Mouse (Mus musculus) skeletal muscle tissue, adult 2 months (tissue): ENCODE measurements at regions not wholly inside any gene's neighbourhood (a gene's known extent, or its start where the extent isn't known, plus 50 kb on each side); places are given as distances from the start of the nearest gene placed in this dataset.

Experiments
- DNase-seq: peaks from one replicate; pipeline ENCODE4 v3.0.0-alpha.2; 2012; ENCODE audit warnings: low read depth, low spot score

DNA sequence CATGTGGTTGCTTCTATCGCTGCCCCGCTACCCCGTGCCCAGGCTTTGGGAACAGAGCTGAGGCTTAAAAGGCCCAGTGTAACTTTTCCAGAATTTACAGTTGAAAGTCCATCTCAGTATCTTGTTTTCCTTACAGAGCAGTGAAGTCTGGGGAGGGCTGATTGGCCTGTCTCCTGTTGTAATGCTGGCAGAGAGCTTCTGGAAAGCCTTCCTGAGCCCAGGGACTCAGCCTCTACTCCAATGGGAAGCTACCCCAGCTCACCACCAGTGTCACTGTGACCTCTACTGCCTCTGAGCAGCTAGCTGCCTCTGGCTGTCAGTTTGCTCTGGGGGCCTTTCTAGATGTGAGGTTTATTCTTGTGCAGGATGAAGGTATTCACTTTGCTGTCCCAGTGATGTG, 87.5 kb downstream of the Kcnrg start:
- DNase-seq, result no peak

DNA sequence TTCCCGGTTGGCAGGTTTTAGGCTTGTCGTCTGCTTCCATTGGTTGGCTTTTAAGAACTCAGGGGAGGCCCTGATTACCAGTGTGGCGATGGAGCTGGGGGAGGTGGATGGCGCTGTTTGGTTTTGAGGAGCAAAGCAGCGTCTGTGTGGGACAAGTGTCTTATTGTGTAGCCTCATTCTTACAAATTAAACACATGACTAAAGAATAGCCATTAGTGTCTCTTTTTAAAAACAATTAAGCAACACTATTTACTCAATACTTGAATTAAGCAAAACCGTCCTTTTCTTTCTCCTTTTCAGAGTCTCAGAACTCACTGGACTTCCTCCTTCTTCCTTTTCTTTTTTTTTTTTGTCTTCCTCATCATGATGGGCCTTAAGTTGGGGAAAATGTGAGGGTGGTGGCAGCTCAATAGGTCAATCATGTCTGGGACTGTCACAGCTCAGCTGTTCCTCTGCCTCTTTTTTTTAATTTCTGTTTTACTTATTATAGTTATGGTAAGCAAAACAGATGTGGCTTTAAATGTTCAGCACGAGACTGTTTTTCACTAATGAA, 89.1 kb downstream of the Kcnrg start:
- no peak for DNase-seq

DNA sequence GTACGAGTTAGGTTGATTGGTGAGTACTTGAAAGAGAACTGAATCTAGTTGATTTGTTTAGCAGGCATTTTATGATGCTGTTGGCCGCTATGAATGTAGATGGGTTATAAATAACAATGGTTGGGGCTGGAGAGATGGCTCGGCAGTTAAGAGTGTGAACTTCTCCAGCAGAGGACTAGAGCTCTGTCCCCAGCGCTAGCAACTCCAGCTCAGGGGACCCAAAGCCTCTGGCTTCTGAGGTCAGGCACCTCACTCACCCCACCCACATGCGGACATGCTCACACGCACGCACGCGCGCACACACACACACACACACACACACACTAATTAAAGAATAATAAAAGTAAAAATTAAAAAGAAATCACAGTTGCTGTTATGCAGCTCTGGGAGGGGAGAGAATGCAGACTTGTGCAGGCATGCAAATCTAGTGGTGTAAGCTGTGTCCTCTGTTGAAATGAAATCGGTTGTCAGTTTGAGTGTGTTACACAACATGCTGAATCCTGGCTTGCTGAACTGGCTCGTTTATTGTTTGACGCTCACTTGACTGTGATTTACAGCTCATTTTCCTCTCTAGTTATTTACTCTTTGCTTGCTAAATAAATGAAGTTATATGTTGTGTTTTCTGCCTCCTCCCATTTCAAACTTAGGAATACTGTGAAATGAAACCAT, 89.8 kb downstream of the Kcnrg start:
- DNase-seq, result no peak

DNA sequence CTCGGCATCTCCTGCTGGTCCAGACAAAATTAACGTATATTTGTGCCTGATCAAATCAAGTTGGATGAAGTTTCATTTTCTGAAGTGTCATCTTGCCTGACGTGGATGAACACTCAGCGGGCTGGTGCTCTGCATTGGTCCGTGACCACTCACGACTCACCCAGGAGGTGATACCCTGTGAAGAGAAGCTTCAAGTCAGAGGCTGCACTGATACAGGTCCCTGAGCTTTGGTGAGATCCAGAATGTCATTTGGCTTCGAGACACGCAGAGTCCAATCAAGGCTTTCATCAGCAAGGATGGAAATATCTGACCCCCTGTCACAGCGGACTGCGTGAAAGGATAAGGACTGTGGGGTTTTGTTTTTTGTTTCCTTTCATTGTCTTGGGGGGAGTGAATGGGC, 90.4 kb downstream of the Kcnrg start:
- DNase-seq, result no peak

DNA sequence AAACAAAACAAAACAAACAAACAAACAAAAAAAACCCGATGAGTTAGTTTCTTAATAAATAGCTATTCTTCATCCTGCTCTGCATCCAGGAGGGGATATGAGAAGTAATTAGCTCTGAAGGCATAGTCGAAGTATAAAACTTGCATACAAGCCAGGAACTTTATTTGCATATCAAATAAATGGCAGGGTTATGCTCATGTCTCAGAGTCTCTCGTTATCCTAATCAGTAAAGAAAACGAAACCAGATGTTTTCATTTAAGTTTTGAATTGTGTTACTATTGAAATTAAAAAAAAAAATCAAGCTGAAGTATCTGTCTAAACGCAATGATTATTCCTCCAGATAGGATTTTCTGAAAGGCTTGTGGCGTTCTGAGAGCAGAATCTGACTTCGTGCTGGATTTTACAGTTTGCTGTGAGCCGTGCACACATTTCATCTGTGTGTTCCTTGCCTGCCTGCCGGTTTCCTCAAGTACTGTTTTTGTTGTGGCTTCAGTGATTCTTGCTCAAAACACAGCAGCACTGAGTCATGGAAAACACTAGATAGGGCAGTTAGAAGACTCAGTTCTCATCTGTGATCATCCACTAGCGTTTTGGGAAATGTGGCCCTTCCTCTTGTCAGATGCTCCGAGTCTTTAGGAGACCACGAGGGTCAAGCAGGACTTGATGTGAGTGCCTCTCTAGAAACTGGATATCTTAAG, 91.2 kb downstream of the Kcnrg start:
- no peak for DNase-seq

DNA sequence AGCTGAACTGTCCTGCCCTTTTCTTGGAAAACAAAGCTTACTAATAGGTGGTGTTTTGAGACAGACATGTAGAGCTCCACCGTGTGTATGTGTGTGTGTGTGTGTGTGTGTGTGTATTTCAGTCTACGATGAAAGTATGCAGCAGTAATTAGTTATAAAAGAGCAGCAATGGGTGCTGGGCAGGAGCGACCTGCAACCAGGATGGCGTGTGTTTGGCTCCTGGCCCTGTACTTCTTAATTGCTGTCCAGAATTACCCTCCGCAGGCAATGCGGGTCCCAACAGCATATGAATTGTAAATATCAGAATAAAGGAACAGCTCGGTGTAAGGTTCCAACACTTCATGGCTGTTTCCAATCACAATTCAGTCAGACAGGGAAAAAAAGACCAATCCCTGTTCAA, 92.4 kb downstream of the Kcnrg start:
- no peak for DNase-seq

DNA sequence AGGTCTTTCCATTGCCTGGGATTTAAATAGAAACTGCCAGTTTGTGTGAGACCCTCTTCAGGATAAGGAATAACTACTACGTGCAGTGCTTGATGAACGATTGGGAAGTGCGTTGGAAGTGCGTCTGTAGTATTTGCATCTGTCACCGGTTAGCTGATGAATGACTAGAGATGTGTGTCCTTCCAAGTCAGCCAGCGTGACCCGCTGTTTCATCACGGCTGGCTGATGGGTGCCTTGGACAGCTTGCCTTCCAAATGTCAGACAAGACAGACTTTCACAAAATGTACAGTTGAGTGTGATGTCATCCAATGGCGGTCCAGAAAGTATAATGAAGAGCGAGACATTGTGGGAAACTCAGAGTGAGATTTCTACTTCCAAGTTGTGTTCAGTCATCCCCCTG, 93.9 kb downstream of the Kcnrg start:
- no peak for DNase-seq

DNA sequence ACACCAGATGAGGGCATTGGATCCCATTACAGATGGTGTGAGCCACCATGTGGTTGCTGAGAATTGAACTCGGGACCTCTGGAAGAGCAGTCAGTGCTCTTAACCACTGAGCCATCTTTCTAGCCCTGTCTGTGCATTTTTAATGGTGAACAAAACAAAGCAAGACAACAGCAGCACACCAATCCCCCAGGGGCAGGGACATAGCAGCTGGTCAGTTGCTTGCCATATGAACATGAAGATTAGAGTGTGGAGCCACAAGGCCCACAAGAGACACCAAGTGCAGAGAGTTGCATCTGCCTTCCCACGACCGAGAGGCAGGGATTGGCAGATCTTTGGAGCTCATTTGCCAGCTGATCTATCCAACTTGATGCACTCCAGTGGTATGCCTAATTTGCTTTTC, 96.7 kb downstream of the Kcnrg start:
- no peak for DNase-seq

DNA sequence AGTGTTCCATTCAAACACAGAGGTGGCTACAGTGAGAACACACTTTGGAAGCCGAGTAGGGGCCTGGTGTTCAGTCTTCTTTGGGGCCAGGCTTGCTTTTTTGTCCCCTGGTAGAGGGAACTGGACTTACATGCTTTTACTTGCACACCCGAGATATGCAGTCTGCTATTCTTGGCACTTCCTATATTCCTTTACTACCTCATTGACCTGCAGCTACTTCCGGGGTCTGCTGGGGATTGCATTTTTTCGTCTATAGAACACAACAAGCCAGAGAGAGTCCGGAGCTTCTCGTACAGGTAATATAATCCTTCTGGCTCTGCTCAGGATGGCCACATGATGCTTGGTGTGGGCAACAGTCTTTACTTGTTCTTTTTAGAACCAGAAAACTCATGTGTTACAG, 99.7 kb downstream of the Kcnrg start:
- DNase-seq, result no peak

DNA sequence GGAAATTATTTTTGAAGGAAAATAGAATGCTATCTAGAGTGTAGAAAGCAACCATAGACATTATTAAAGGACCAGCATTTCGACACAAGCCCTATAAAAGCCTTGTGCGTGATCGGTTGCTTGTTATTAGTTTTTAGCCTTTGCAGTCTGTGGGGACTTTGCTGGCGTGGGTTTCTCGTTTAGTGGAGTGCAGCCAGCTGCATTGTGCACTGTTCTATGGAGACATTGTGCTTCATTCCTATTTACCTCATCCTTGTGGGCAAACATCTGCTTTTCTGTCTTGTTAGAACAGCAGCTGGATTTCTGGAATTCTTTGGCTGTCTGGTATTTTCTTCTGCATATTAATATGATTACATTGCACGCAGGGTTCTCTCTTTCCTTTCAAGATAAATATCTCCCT, 101.1 kb downstream of the Kcnrg start:
- DNase-seq, result no peak

DNA sequence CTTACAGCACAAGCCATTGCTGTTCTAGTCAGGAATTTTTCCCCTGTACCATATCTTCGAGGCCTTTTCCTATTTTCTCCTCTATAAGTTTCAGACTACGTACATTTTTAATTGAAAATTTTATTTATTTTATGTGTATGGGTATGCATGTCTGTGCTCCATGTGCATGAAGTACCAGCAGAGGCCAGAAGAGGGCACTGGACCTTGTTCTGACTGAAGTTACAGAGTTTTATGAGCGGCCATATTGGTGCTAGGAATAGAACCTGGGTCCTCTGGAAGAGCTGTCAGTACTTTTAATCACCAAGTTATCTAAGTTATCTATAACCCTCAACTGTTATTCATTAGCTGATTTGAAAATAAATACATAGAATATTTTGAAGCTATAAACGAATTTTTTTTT, 108.5 kb downstream of the Kcnrg start:
- no peak for DNase-seq

DNA sequence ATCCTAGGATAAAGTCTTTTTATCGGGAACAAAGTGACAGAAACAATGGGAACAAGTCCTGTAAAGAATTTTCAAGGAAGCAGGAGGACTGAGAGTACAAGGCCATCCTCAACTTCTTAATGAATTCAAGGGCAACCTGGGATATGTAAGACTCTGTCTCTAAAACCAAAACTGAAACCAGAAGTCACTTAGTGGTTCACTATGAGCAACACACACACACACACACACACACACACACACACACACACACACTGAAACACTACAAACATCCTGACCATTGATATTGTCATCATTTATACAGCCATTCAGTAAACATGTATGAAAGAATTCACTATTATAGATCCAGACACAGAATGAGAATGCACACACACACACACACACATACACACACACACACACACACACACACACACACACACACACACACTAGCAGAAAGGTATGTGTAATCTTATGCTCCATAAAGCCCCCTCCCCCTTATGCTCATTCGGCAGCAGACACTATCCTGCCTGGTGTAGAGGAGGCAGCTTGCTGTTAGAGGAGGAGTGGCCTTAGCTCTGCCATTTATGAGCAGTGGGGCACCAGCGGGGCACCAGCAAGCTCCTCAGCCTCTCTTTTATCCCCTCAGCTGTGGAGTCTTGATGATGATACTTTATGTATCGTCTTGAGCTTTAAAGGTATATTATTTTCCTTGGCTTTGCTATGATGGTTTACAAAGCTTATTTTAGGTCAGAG, 111.3 kb downstream of the Kcnrg start:
- DNase-seq, result no peak

DNA sequence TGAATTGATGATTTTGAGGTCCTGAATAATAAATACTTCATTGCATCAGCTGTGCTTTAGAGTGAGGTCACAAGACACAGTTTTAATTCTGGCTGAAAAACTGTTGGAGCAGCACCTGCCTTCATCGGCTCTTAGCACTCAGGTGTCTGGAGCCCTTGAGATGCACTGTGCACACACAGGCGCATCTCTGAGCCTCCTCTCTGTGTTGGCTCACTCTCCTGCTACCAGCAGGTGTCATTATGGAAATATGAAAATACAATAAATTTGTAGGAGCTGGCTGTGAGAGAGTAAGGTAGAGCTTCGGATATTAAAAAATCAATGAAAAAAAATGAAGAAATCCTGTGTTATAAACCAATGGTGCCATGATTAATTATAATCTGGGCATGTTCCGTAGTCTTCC, 114.0 kb downstream of the Kcnrg start:
- DNase-seq, result no peak

DNA sequence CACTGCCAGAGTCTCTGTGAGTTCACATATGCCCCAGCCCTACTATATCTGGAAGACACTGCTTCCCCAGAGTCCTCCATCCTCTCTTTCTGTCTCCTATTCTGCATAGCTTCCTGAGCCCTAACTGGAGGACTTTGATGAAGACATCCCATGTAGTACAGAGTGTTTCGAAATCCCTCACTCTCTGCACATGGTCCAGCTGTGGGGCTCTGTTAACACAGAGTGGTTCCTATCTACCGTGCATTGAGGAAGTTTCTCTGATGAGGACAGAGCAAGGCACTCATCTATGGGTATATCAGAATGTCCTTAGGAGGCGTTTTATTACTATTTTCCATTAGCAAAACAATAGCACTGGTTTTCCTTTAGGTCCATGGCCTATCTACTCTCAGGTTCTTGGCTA, 117.7 kb downstream of the Kcnrg start:
- DNase-seq, result no peak

DNA sequence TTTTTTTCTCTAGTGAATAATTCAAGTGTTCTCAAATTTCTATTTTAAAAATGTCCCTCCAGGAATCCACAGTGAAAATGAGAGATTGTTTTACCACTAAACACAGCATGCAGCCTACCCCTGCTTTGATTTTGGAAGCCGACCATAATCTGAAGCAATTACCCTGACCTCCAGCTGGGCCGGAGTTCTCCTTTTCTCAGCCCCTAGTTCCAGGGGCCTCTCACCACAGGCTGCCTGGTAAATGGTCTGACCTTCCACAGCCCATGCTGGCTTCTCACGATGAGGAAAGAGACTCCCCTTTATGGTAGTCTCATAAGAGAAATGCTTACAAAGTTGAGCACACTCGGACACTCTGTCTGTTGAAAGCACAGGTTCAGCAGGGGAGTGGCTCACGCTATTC, 121.3 kb downstream of the Kcnrg start:
- no peak for DNase-seq

DNA sequence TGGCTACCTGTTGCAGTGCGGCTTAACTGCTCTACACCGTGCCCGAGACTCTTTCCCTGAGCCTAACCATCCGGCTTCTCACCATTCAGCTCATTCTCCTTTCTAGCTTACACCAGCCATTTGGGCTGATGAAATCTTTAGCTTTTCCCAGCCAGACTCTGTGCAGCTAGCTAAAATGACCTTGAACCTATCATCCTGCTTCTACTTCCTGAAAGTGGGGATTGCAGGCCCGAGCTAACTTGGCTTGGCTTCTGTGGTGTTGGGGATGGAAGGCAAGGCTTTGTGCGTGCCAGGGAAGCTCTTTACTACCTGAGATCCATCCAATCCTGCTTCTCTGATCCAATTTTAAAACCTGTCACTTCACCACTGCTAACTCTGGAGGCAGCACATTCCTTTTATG, 128.3 kb downstream of the Kcnrg start:
- DNase-seq, result no peak

DNA sequence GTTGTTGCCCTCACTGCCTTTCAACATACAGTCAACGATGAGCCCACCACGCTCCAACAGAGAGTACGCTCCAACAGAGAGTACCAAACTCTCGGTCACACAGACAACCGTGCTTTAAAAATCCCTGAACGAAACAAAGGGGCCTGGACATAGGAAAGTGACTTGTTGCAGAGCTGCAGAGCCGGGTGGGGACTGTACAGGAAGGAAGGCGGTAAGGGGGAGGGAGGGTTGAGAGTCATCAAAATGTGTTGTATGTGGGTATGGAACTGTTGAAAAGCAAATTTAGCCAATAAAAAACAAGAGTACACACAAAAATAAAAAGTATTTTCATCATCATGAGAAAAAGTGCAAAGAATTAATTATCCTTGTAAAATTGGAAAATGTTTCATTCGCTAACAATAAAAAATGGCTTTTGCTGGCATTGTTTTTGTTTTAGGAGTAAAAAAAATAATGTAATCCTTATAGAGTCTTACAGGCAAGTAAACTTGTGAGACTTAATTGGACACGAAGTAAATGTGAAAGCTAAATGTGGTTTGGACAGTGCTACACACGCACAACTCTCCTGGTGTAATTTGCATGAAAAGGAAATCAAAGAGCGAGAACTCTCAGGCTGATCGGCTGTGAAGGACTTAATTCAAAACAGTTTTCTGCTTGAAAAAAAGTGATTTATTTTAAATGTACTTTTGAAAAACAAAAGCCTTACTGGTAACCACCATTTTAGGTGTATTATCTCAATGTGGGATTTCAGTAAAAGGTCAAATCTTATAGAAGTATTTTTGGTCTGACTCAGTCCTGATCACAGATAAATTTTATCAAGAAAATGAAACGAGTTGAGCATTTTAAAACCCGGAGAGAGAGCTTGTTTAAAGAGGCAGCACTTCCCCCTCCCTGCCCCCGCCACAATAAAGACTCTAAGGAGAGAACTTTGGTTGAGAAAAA, 129.4 kb downstream of the Kcnrg start:
- DNase-seq, result no peak

DNA sequence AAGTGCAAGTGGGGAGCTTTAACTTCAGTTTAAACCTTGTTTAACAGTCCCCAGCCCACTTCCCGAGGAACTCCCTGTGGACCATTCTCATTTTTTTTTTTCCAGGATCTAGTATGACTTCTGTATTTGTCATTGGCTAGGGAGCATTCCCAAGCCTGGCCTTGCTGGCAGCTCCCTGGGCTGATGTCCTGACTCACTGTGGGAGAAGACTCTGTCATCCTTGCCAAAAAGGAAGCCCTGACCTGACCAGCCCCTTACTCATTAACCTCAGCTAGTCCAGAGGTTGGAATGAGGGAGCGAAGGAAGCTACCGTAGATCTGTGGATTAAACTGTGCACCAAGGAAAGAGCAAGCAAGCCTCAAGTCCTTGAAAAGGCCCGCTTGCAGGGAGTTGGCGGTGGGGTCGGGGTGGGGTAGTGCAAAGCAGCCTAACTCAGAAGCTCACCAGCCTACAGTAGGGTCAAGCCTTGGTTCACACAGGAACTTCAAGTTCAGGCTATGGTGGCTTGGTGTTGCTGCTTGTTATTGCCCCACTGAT, 130.3 kb downstream of the Kcnrg start:
- peak; percentile 18 for DNase-seq

DNA sequence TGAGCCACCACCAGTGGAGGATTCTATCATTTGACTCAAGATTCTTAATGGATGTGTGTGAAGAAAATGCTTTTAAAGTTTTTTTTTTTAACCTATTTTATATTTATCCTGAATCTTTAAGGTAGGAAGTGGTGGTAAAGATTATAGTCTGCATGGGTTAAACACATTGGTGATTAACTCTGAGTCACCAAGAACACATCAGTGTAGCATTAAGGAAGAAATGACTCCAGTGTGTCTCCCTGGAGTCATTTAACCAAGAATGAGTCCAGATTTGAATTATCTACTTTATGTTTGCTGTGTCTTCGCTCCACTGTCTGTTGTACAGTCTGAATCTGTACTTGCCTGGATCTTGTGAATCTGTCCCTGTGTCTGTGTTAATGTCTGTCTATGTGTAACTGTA, 132.2 kb downstream of the Kcnrg start:
- DNase-seq, result no peak

DNA sequence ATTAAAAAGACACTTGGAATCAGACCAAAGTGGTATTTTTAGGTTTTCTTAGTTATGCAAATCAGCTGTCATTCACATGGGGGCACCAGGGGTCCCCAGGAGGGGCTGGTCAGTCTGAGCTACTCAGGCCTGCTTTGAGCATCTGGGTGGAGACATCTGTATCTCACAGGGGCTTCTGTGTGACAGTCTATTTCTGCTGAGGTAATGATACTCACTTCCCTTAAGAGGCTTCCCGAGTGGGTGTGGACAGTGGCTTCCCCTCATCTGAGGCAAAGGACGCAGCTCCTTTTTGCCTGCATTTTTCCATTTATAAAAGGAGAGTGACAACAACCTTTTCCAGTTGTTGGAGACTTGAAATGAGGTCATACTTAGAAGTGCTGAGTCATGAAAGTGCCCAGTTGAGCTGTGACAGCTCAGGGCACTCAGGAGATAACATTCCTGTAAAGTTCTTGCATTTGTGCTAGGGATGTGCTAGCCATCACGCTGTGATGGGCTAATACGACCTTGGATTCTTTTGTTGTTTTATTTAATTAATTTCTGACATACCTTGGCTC, 136.7 kb downstream of the Kcnrg start:
- DNase-seq, result no peak

DNA sequence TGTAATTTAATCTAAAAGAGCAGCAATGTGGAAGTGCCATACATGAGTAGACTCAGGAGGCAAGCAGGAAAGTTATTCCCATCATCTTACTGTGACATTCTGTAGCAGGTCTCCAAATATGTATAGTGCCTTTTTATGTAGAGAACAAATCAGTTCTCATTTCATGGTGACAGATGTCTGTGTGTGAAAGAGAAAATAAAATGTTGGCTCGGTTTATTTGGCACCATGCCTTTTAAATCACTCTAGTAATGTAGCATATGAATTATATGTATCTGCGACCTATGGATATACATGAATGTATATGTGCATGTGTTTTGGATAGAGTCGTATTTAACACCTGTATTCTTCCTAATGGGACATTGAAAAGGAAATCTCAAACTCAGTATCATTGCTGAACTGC, 146.2 kb downstream of the Kcnrg start:
- DNase-seq, result no peak
